Mouse (Mus musculus) heart, postnatal 0 days (tissue): ENCODE data around the gene Kiz. TPM values are rescaled to one million over a fixed set of nuclear protein-coding genes. Genes with fewer than 3 reads are reported as not detected.

Experiments
- ATAC-seq: fragments of 200-750 bp; cut with Nextera tagmentation; 2 replicates; pipeline ENCODE4 v1.8.0; 2017; ENCODE audit warnings: low read depth, moderate number of reproducible peaks, moderate library complexity; ENCODE audit not compliant: insufficient read depth
- DNase-seq: peaks from one replicate; pipeline ENCODE4 v3.0.0-alpha.2; 2016; ENCODE audit warnings: low spot score
- H3K27ac ChIP-seq: fragments of 300-500 bp; sonication (generic); 2 replicates; pipeline ENCODE4 v1.5.1; 2014; ENCODE audit warnings: low read depth, mild to moderate bottlenecking
- H3K27me3 ChIP-seq: fragments of 300-500 bp; sonication (generic); 2 replicates; pipeline ENCODE4 v1.6.1; 2014; ENCODE audit warnings: low read length, mixed read lengths; ENCODE audit not compliant: control insufficient read depth, insufficient read depth
- H3K36me3 ChIP-seq: fragments of 300-500 bp; sonication (generic); replicated peaks from 2 replicates; pipeline ENCODE4 v1.6.1; 2014; ENCODE audit warnings: low read length, mixed read lengths; ENCODE audit not compliant: control insufficient read depth, insufficient read depth
- H3K4me1 ChIP-seq: fragments of 300-500 bp; sonication (generic); 2 replicates; pipeline ENCODE4 v1.6.1; 2014; ENCODE audit warnings: antibody characterized with exemption; ENCODE audit not compliant: control insufficient read depth, insufficient read depth
- H3K4me2 ChIP-seq: fragments of 300-500 bp; sonication (generic); 2 replicates; pipeline ENCODE4 v1.6.1; 2014; ENCODE audit warnings: low read depth, mild to moderate bottlenecking, low read length, moderate library complexity
- H3K4me3 ChIP-seq: fragments of 300-500 bp; sonication (generic); 2 replicates; pipeline ENCODE4 v1.5.1; 2014; ENCODE audit warnings: low read depth, low read length
- H3K9ac ChIP-seq: fragments of 300-500 bp; sonication (generic); replicated peaks from 2 replicates; pipeline ENCODE4 v1.6.1; 2014; ENCODE audit warnings: low read depth, low read length, mixed read lengths
- H3K9me3 ChIP-seq: fragments of 300-500 bp; sonication (generic); replicated peaks from 2 replicates; pipeline ENCODE4 v1.6.1; 2016; ENCODE audit warnings: low read length; ENCODE audit not compliant: control insufficient read depth
- CTCF ChIP-seq: IDR thresholded peaks from 2 replicates; pipeline ENCODE4 v1.5.1; 2016; ENCODE audit warnings: antibody characterized with exemption, control low read depth, low read depth
- EP300 ChIP-seq: IDR thresholded peaks from 2 replicates; pipeline ENCODE4 v1.6.1; 2016; ENCODE audit warnings: antibody characterized with exemption, low read depth
- WGBS: fragments of 180-500 bp; shearing (Covaris S2); extraction: QIAGEN DNeasy Blood & Tissue Kit; methylation state at CpG from one replicate; pipeline ENCODE4 v1.1.7; 2014; 5-methylcytosine and 5-hydroxymethylcytosine counted together
- polyA plus RNA-seq: library from polyadenylated mRNA; unstranded; fragments of >200 nt; fragmentation: Nextera tagmentation; extraction: Ambion mirVana; gene quantifications from 2 replicates; pipeline ENCODE4 v1.2.1, GENCODE M21; 2015
- total RNA-seq: library from RNA; depleted of rRNA; stranded (reverse); fragments of >200 nt; gene quantifications from 2 replicates; pipeline ENCODE4 v1.2.3, GENCODE M21; 2014; ENCODE audit warnings: low replicate concordance

Gene Kiz
- total and polyA plus RNA-seq, 2 experiments from 2014 or later = 14.5 to 32.2 TPM

DNA sequence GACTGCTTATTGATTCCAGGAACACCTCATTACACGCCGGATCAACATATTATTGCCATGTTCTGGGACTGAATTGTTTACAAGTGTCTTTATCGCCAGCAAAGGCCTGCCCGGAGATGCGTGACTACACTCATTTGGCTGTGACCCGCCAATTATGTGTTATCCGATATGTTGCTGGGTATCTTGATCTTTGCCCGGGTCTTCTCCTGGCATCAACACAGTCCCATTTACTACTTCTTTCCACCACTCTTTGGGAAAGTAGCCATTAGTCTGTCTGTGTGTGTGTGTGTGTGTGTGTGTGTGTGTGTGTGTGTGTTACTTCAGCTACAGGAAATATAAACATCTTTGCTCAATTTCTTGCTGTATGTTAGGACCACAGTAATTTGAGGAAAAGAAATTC lies 31.6 kb upstream of the Kiz start:
- DNase-seq = no peak
- TF ChIP-seq EP300 (no peak), CTCF (no peak)
- Histone ChIP-seq H3K27ac (no peak overlapping the region), H3K4me2 (0 out of 2 replicates have a peak overlapping the region, but pooled peaks have one; percentile 22), H3K9me3 (no peaks in the 10 kb centered on the region), H3K36me3 (no peaks in the 10 kb centered on the region), H3K9ac (no peak overlapping the region), H3K4me3 (no peak overlapping the region), H3K27me3 (peaks cover 11% of the 10 kb centered on the region), H3K4me1 (peaks cover 8% of the 10 kb centered on the region; the same call in 1 of the 2 replicates)
- 79% methylated on average over 8 of the region's 8 CpGs for WGBS
- ATAC-seq = no peak

GRCm38 (mm10) chr2:146828006-146828405 lies 27.7 kb upstream of the Kiz start:
- H3K27ac ChIP-seq = no peak overlapping the region
- H3K4me1 ChIP-seq = peaks cover 7% of the 10 kb centered on the region; the same call in 1 of the 2 replicates
- no peaks in the 10 kb centered on the region for H3K9me3 ChIP-seq
- H3K36me3 ChIP-seq = no peaks in the 10 kb centered on the region
- WGBS = 73% methylated on average over 4 of the region's 4 CpGs
- peaks cover 45% of the 10 kb centered on the region for H3K27me3 ChIP-seq
- DNase-seq = no peak
- no peak for ATAC-seq
- no peak overlapping the region for H3K4me3 ChIP-seq
- no peak for TF ChIP-seq CTCF
- TF ChIP-seq EP300 = no peak
- H3K4me2 ChIP-seq = no peak overlapping the region
- no peak overlapping the region for H3K9ac ChIP-seq

DNA sequence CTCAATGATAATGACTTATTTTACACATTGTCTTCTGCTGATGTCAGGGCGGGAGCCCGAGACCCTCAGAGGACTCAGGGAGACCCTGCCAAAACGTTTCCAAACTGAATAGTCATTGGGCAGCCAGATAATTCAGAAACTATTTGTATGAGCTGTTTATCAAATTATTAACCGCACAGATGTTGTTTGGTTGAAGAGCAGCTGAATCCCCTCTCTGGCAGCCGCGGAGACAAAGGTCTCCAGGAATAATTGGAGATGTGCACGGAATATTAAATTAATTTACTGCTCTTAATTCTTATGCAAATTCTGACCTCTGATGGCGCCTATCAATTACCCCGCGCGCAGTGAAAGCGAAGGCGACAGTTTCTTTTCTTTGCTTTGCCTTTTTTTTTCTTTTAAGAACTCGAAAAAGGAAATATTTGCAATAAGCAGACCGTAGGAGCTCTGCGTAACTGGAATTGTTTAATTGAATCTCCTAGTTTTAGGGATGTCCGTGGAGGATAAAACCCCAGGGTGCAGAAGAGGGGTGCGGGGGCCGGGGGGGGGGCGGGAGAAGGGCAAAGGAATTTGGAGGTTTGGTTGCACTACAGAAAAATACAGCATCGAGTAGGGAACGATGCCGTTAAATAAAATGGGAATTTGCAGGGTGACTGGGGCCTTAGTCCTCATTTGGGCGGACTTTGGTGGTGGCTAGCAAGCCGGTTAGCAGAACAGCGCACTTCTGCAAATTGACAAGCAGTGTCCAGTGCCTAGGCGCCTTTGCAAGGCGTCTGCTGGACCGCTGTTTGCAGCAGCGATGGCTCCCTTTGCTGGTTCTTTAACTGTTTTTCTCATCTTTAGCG lies 22.2 kb upstream of the Kiz start:
- WGBS = 8% methylated on average over 31 of the region's 31 CpGs
- TF ChIP-seq CTCF (no peak), EP300 (no peak)
- DNase-seq = no peak
- Histone ChIP-seq H3K9ac (no peak overlapping the region), H3K27me3 (peaks cover 94% of the 10 kb centered on the region), H3K4me3 (0 out of 2 replicates have a peak overlapping the region, but pooled peaks have one; percentile 29), H3K36me3 (no peaks in the 10 kb centered on the region), H3K9me3 (no peaks in the 10 kb centered on the region), H3K4me1 (no peaks in the 10 kb centered on the region; the same call in 1 of the 2 replicates), H3K27ac (no peak overlapping the region), H3K4me2 (no peak overlapping the region)
- no peak for ATAC-seq

DNA sequence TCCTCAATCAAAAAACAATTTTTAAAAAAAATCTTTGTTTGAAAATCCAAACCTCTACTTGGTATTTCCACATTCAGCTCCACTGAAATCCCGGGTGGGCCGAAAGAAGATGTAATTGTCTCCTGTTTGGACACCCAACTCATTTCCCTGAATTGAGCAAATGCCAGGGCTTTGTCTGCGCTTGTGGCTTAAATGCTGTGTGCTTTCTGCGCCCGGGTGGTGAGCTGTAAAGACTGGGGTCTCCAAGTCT lies 21.7 kb upstream of the Kiz start:
- Histone ChIP-seq H3K27me3 (peaks cover 94% of the 10 kb centered on the region), H3K9ac (no peak overlapping the region), H3K4me1 (no peaks in the 10 kb centered on the region; the same call in 1 of the 2 replicates), H3K4me2 (peak overlapping the region; percentile 48), H3K27ac (no peak overlapping the region), H3K4me3 (peak overlapping the region; percentile 29), H3K9me3 (no peaks in the 10 kb centered on the region), H3K36me3 (no peaks in the 10 kb centered on the region)
- TF ChIP-seq EP300 (no peak), CTCF (no peak)
- 2% methylated on average over 5 of the region's 5 CpGs for WGBS
- ATAC-seq (no peak), DNase-seq (no peak)

DNA sequence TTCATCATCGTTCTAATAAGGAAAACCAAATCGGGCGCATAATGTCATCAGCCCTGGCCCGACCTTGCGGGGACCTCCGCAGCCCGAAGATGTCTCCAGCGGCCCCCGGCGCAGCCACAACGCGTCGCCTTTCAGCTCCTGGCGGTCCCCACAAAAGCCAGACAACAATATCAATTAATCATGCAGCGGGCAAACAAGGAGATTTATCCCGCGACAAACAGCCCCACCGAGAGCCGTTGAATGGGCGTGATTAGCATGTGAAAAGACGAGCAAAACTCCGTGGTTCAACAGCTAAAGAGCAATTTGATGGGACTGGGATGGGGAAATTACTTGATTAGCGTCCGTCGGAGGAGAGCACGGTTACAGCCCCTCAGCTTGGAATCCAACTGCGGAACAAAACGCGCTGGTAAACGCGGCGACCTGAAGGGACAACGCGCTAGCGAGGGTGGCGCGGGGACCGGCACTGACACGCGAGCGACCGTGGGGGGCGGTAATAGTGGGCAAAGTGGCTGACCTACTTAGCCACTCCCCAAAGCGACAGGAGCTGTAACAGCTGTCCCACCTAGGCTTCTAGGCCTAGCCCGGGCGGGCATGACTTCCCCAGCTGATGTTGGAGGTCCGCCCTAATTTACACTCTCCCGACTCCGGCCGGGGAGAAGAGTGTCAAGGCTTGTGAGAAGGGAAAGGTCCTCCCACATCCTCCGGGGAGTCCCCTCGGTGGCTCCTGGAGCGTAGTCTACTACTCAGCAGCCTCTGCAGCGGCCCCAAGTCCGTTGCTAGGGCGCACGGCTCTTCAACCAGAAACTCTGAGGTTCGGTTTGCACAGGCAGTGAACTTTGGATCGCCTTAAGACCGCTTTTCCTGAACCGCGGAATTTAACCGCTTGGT lies 21.1 kb upstream of the Kiz start:
- ATAC-seq (no peak; the same call in 1 of the 2 replicates), DNase-seq (no peak)
- Histone ChIP-seq H3K9ac (no peak overlapping the region), H3K27me3 (peaks cover 94% of the 10 kb centered on the region), H3K9me3 (no peaks in the 10 kb centered on the region), H3K36me3 (no peaks in the 10 kb centered on the region), H3K4me1 (no peaks in the 10 kb centered on the region; the same call in 1 of the 2 replicates), H3K4me2 (peak overlapping the region; percentile 48), H3K4me3 (peak overlapping the region; percentile 29), H3K27ac (no peak overlapping the region)
- TF ChIP-seq EP300 = no peak
- TF ChIP-seq CTCF = no peak
- WGBS = under 1% methylated on average over 63 of the region's 63 CpGs
